Mouse (Mus musculus): ENCODE results near the gene Cpsf3. TPM values are rescaled to one million over a fixed set of nuclear protein-coding genes. Genes with fewer than 3 reads are reported as not detected.

Cpsf3 gene
- polyA plus RNA-seq, 1 experiment from 2014 or later: 111 TPM

GRCm38 (mm10) chr12:21301932-21302331 is 16.7 kb downstream of the Cpsf3 start:
- H3K4me2 ChIP-seq: no peak overlapping the region

GRCm38 (mm10) chr12:21302361-21302783 is 17.2 kb downstream of the Cpsf3 start:
- no peak overlapping the region for H3K4me2 ChIP-seq
- no peaks in the 10 kb centered on the region for H3K27me3 ChIP-seq
- H3K36me3 ChIP-seq: peaks cover 77% of the 10 kb centered on the region
- ATAC-seq (ENCODE audit: borderline replicate concordance, extremely low read depth, low FRiP score, low TSS enrichment): no peak
- 74% methylated on average over 5 of the region's 5 CpGs for WGBS
- no peaks in the 10 kb centered on the region for H3K9me3 ChIP-seq
- H3K9ac ChIP-seq: no peak overlapping the region
- no peak overlapping the region for H3K27ac ChIP-seq
- no peaks in the 10 kb centered on the region for H3K4me1 ChIP-seq
- H3K4me3 ChIP-seq: no peak overlapping the region

More at GRCm38 (mm10) chr12:21301932-21302331, 16.7 kb downstream of the Cpsf3 start:
- 53% methylated on average over 8 of the region's 8 CpGs for WGBS
- no peak overlapping the region for H3K4me3 ChIP-seq
- no peaks in the 10 kb centered on the region for H3K4me1 ChIP-seq
- no peak for ATAC-seq (ENCODE audit: borderline replicate concordance, extremely low read depth, low FRiP score, low TSS enrichment)
- H3K27ac ChIP-seq: no peak overlapping the region
- H3K36me3 ChIP-seq: peaks cover 78% of the 10 kb centered on the region
- H3K27me3 ChIP-seq: no peaks in the 10 kb centered on the region
- no peaks in the 10 kb centered on the region for H3K9me3 ChIP-seq
- no peak overlapping the region for H3K9ac ChIP-seq

- 95% methylated on average over 4 of the region's 4 CpGs for WGBS
- no peak for ATAC-seq (ENCODE audit: borderline replicate concordance, extremely low read depth, low FRiP score, low TSS enrichment)
- no peaks in the 10 kb centered on the region for H3K4me1 ChIP-seq
- no peak overlapping the region for H3K4me3 ChIP-seq
- H3K9ac ChIP-seq: no peak overlapping the region
- no peaks in the 10 kb centered on the region for H3K27me3 ChIP-seq
- H3K9me3 ChIP-seq: no peaks in the 10 kb centered on the region
- no peak overlapping the region for H3K27ac ChIP-seq
- H3K4me2 ChIP-seq: no peak overlapping the region
- peaks cover 85% of the 10 kb centered on the region for H3K36me3 ChIP-seq
Measured at GRCm38 (mm10) chr12:21305741-21306140, 20.6 kb downstream of the Cpsf3 start.

- Histone ChIP-seq H3K4me2 (no peak overlapping the region), H3K36me3 (peaks cover 87% of the 10 kb centered on the region), H3K9me3 (no peaks in the 10 kb centered on the region), H3K4me3 (no peak overlapping the region), H3K27ac (no peak overlapping the region), H3K27me3 (no peaks in the 10 kb centered on the region), H3K9ac (no peak overlapping the region), H3K4me1 (no peaks in the 10 kb centered on the region)
- ATAC-seq (ENCODE audit: borderline replicate concordance, extremely low read depth, low FRiP score, low TSS enrichment): no peak
- 81% methylated on average over 4 of the region's 4 CpGs for WGBS
Measured at GRCm38 (mm10) chr12:21306721-21307120, 21.5 kb downstream of the Cpsf3 start.

- H3K9me3 ChIP-seq: no peaks in the 10 kb centered on the region
- no peak overlapping the region for H3K4me3 ChIP-seq
- no peak overlapping the region for H3K4me2 ChIP-seq
- H3K9ac ChIP-seq: no peak overlapping the region
- ATAC-seq (ENCODE audit: borderline replicate concordance, extremely low read depth, low FRiP score, low TSS enrichment): no peak
- H3K27me3 ChIP-seq: no peaks in the 10 kb centered on the region
- peaks cover 74% of the 10 kb centered on the region for H3K36me3 ChIP-seq
- no peak overlapping the region for H3K27ac ChIP-seq
- WGBS: 88% methylated on average over 5 of the region's 5 CpGs
- H3K4me1 ChIP-seq: peaks cover 2% of the 10 kb centered on the region; the same call in 1 of the 2 replicates
Measured at GRCm38 (mm10) chr12:21312201-21312600, 27.0 kb downstream of the Cpsf3 start.

GRCm38 (mm10) chr12:21315923-21316868 is 31.0 kb downstream of the Cpsf3 start, which contains the start of gene Iah1:
TSS of gene Iah1 (plus strand) at chr12:21316389.
- Histone ChIP-seq H3K4me3 (peak within 1 kb of the TSS; percentile 80), H3K36me3 (peaks cover 36% of the 10 kb centered on the region), H3K9me3 (no peaks in the 10 kb centered on the region), H3K9ac (peak within 1 kb of the TSS; percentile 81), H3K27me3 (no peaks in the 10 kb centered on the region), H3K4me2 (peak within 1 kb of the TSS; percentile 61), H3K27ac (peak within 1 kb of the TSS; percentile 76), H3K4me1 (peaks cover 4% of the 10 kb centered on the region; the same call in 1 of the 2 replicates)
- peak; percentile 93 for ATAC-seq (ENCODE audit: borderline replicate concordance, extremely low read depth, low FRiP score, low TSS enrichment)
- WGBS: 2% methylated on average over 59 of the region's 59 CpGs

- Histone ChIP-seq H3K4me3 (peak overlapping the region; percentile 80), H3K27ac (peak overlapping the region; percentile 76; the same call in 1 of the 2 replicates), H3K4me1 (peaks cover 4% of the 10 kb centered on the region; the same call in 1 of the 2 replicates), H3K36me3 (peaks cover 31% of the 10 kb centered on the region), H3K9ac (peak overlapping the region; percentile 81), H3K4me2 (peak overlapping the region; percentile 61), H3K27me3 (no peaks in the 10 kb centered on the region), H3K9me3 (no peaks in the 10 kb centered on the region)
- 16% methylated on average over 7 of the region's 7 CpGs for WGBS
- no peak for ATAC-seq (ENCODE audit: borderline replicate concordance, extremely low read depth, low FRiP score, low TSS enrichment)
Measured at GRCm38 (mm10) chr12:21316869-21317265, 31.7 kb downstream of the Cpsf3 start.

GRCm38 (mm10) chr12:21318143-21318895 is 33.1 kb downstream of the Cpsf3 start:
- no peak overlapping the region for H3K4me3 ChIP-seq
- H3K9me3 ChIP-seq: no peaks in the 10 kb centered on the region
- H3K4me2 ChIP-seq: no peak overlapping the region
- H3K27me3 ChIP-seq: no peaks in the 10 kb centered on the region
- H3K27ac ChIP-seq: no peak overlapping the region
- peaks cover 27% of the 10 kb centered on the region for H3K36me3 ChIP-seq
- H3K9ac ChIP-seq: no peak overlapping the region
- no peak for ATAC-seq (ENCODE audit: borderline replicate concordance, extremely low read depth, low FRiP score, low TSS enrichment)
- 74% methylated on average over 12 of the region's 12 CpGs for WGBS
- H3K4me1 ChIP-seq: peaks cover 4% of the 10 kb centered on the region; the same call in 1 of the 2 replicates

- Histone ChIP-seq H3K36me3 (peaks cover 25% of the 10 kb centered on the region), H3K4me2 (no peak overlapping the region), H3K9me3 (no peaks in the 10 kb centered on the region), H3K4me1 (peaks cover 4% of the 10 kb centered on the region; the same call in 1 of the 2 replicates), H3K4me3 (no peak overlapping the region), H3K9ac (no peak overlapping the region), H3K27ac (no peak overlapping the region), H3K27me3 (no peaks in the 10 kb centered on the region)
- WGBS: 73% methylated on average over 4 of the region's 4 CpGs
- no peak for ATAC-seq (ENCODE audit: borderline replicate concordance, extremely low read depth, low FRiP score, low TSS enrichment)
Measured at GRCm38 (mm10) chr12:21320317-21320716, 35.1 kb downstream of the Cpsf3 start.

GRCm38 (mm10) chr12:21321170-21321569 is 36.0 kb downstream of the Cpsf3 start:
- Histone ChIP-seq H3K4me1 (peaks cover 4% of the 10 kb centered on the region; the same call in 1 of the 2 replicates), H3K36me3 (peaks cover 32% of the 10 kb centered on the region), H3K27ac (no peak overlapping the region), H3K4me3 (no peak overlapping the region), H3K9ac (no peak overlapping the region), H3K27me3 (no peaks in the 10 kb centered on the region), H3K4me2 (no peak overlapping the region), H3K9me3 (no peaks in the 10 kb centered on the region)
- WGBS: 81% methylated on average over 9 of the region's 9 CpGs
- no peak for ATAC-seq (ENCODE audit: borderline replicate concordance, extremely low read depth, low FRiP score, low TSS enrichment)

GRCm38 (mm10) chr12:21322296-21322695 is 37.1 kb downstream of the Cpsf3 start:
- Histone ChIP-seq H3K36me3 (peaks cover 42% of the 10 kb centered on the region), H3K9me3 (no peaks in the 10 kb centered on the region), H3K27me3 (no peaks in the 10 kb centered on the region), H3K4me1 (peaks cover under 1% of the 10 kb centered on the region; the same call in 1 of the 2 replicates), H3K27ac (no peak overlapping the region), H3K9ac (no peak overlapping the region), H3K4me3 (no peak overlapping the region), H3K4me2 (no peak overlapping the region)
- 72% methylated on average over 4 of the region's 4 CpGs for WGBS
- no peak for ATAC-seq (ENCODE audit: borderline replicate concordance, extremely low read depth, low FRiP score, low TSS enrichment)

All from lung, embryonic 15.5 days (tissue).